Mouse (Mus musculus) left cerebral cortex, adult 2 months (tissue): Measurements from ENCODE around the gene Kmo. TPM values are rescaled to one million over a fixed set of nuclear protein-coding genes. Genes with fewer than 3 reads are reported as not detected.

Experiments used
- DNase-seq, 2 experiments: peaks; one replicate each; pipeline ENCODE4 v3.0.0; 2021 to 2022; ENCODE audit warnings: low spot score in 2 of 2, mixed read lengths in 1 of 2; ENCODE audit errors: extremely low spot score in 1 of 2
- H3K27ac ChIP-seq: fragments of 200-600 bp; 2 replicates; pipeline ENCODE4 v1.8.1; 2022
- H3K4me3 ChIP-seq: fragments of 200-600 bp; 2 replicates; pipeline ENCODE4 v1.8.1; 2022
- CTCF ChIP-seq: fragments of 200-600 bp; IDR thresholded peaks from 2 replicates; pipeline ENCODE4 v1.8.1; 2022; ENCODE audit warnings: antibody characterized with exemption, mild to moderate bottlenecking, moderate library complexity
- intact Hi-C: fragments of 180-260 bp; cut with DNase I; formaldehyde crosslinking; loops from one replicate; pipeline ENCODE4 v1.15.1; 2025
- total RNA-seq, 2 experiments: library from RNA; stranded (reverse); gene quantifications; 2 replicates each; pipeline ENCODE4 v1.2.3; 2021

The Kmo gene
- total RNA-seq, 2 experiments from 2014 or later: 0.14 TPM; not detected in 1

DNA sequence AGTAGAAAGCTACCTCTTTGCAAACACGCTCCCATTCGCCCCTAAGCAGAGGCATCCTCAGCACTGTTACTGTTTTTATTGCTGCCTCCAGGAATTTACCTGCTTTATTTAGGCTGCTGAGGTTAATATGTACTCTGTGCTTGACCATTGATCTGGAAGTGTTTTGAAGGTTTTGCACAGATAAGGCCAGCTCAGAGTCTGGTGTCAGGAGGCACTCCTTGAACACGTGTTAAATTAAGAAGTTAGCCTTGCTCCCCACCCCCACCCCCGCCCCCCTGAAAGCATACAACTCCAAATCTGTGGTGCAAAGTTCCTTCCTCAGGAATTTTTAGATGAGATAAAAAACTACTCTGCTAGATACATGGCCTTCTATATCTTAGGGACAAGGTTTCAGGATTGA lies 81.0 kb downstream of the Kmo start:
- DNase-seq: no peak
- intact Hi-C loops: no loop called here
- TF ChIP-seq CTCF: no peak
- Histone ChIP-seq H3K27ac (no peak overlapping the region), H3K4me3 (no peak overlapping the region)

- intact Hi-C loops: no loop called here
- DNase-seq: no peak
- no peak overlapping the region for H3K4me3 ChIP-seq
- H3K27ac ChIP-seq: no peak overlapping the region
- no peak for TF ChIP-seq CTCF
Measured at GRCm38 (mm10) chr1:175707599-175707998, 87.4 kb downstream of the Kmo start.

DNA sequence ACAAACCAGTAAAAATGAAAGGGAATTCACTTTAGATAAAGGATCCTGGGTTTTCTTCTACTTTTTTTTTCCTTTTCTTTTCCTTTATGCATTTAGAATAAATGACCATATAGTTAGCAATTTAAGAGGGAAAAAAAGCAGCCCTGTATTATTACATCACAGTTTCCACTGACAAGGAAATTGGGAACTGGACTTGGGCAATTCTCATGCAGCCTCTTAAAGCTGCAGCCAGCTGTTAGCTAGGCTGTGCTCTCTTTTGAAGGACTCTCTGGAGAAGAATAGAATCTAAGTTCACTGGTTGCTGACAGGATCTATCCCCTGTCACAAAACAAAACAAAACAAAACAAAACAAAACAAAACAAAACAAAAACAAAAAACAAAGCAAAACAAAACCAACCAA lies 87.8 kb downstream of the Kmo start:
- intact Hi-C loops: no loop called here
- no peak for DNase-seq
- TF ChIP-seq CTCF: no peak

More for the DNA sequence above, 87.8 kb downstream of the Kmo start:
- H3K27ac ChIP-seq: no peak overlapping the region
- no peak overlapping the region for H3K4me3 ChIP-seq

Other genes with a start within 250 kb of the Kmo start
- gene Rgs7, start 127.9 kb upstream of the Kmo start, total RNA-seq: 100 to 1,000 TPM; 114 to 120 TPM
- gene Fh1, start 5.3 kb downstream of the Kmo start, total RNA-seq: 10 to 100 TPM; 66.7 to 82.2 TPM
- 1 to 10 TPM; 6.1 to 6.6 TPM for gene Opn3, start 72.4 kb downstream of the Kmo start, total RNA-seq
- 10 to 100 TPM in 1 of 2 experiments, 1 to 10 TPM in 1; 10.0 to 10.1 TPM for gene Chml, start 72.5 kb downstream of the Kmo start, total RNA-seq
- not detected for gene Wdr64, start 78.2 kb downstream of the Kmo start, total RNA-seq